In the genomic region with DNA sequence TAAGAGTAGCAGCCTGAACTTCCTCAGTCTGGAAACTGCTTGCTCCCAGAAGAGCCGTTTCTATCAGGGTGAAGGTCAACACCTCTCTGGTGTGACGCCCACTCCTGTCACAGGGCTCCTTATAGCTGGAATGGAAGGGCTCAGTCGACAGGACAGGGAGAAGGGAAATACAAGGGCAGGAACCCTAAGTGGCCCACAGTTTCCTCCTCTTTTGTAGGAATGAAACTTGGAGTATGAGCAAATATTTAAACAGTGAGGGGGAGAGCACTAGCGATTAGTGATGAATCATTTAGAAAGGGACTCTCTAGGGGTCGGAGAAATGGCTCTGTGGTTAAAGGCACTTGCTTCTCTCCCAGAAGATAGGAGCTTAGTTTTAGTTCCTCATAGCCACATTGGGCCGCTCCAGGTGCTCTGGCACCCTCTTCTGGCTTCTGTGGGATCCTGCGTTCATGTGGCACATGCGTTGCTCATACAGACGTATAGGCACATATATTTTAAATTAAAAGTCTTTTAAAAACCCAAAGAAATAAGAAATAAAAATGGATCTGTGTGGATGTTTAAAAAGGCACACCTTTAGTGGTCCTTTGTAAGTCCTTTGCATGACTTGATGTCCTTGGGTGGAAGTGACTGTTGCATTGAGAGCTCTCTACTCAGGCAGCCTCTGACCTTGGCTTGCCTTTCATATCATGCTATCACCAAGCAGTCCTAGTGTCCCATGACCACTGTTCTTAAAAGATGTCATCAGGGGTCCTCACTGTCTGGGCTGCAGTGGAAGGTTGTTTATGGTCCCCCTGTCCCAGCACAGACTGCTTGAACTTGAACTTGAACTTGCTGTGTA, we compare ENCODE assay signal across 9 mouse cellular contexts. TPM values are rescaled to one million over a fixed set of nuclear protein-coding genes. Genes with fewer than 3 reads are reported as not detected.
DNase-seq lines count a peak whose midpoint lies in the region; ATAC-seq and TF ChIP-seq lines count a peak whose summit lies in the region.
"Had no signal": no experiment of that assay in that cellular context is flagged by ENCODE, and none has a peak within 500 bp of the region (broad histone marks: within the 10 kb centered on the region; RNA-seq: fewer than 3 reads in every experiment).

No protein-coding gene starts in this region.

- no peaks in the 10 kb centered on the region for H3K27me3 ChIP-seq in heart, embryonic 15.5 days
- no peaks in the 10 kb centered on the region for H3K27me3 ChIP-seq in limb, embryonic 12.5 days
- H3K27me3 ChIP-seq in myocyte (ENCODE audit: control insufficient read depth, insufficient read depth, insufficient read length): no peaks in the 10 kb centered on the region

- no peak for TF ChIP-seq POLR2A in myocyte (IDR thresholded peaks at IDR 0.05; ENCODE audit: insufficient read length, low read depth)

- no peaks in the 10 kb centered on the region for H3K79me2 ChIP-seq in myocyte (ENCODE audit: control insufficient read depth, insufficient read depth)

- no peak overlapping the region for H3K9ac ChIP-seq in heart, embryonic 15.5 days
- H3K9ac ChIP-seq in limb, embryonic 12.5 days (replicated peaks): no peak overlapping the region

- no peak overlapping the region for H3K4me3 ChIP-seq in heart, embryonic 15.5 days
- no peak overlapping the region for H3K4me3 ChIP-seq in limb, embryonic 12.5 days (replicated peaks)
- peak overlapping the region; percentile 0 for H3K4me3 ChIP-seq in myocyte

- peaks cover 25% of the 10 kb centered on the region for H3K4me1 ChIP-seq in heart, embryonic 15.5 days (replicated peaks)
- no peaks in the 10 kb centered on the region for H3K4me1 ChIP-seq in limb, embryonic 12.5 days (replicated peaks)

- H3ac ChIP-seq in myocyte (ENCODE audit: control insufficient read depth, insufficient read length): no peak overlapping the region

- H3K36me3 ChIP-seq in heart, embryonic 15.5 days: no peaks in the 10 kb centered on the region
- H3K36me3 ChIP-seq in limb, embryonic 12.5 days: no peaks in the 10 kb centered on the region
- no peaks in the 10 kb centered on the region for H3K36me3 ChIP-seq in myocyte (ENCODE audit: control insufficient read depth, insufficient read depth)

- WGBS in heart, embryonic 15.5 days: 19% methylated on average over 9 of the region's 9 CpGs
- 32% methylated on average over 9 of the region's 9 CpGs for WGBS in limb, embryonic 12.5 days

- no peaks in the 10 kb centered on the region for H3K9me3 ChIP-seq in heart, embryonic 15.5 days (replicated peaks)
- H3K9me3 ChIP-seq in limb, embryonic 12.5 days: no peaks in the 10 kb centered on the region

- ATAC-seq in heart, embryonic 15.5 days (replicated peaks; ENCODE audit: insufficient number of reproducible peaks, insufficient read depth, low FRiP score, low read depth): no peak
- 0 out of 2 replicates have a peak, but pooled peaks have one; percentile 27 for ATAC-seq in limb, embryonic 12.5 days (ENCODE audit: insufficient number of reproducible peaks, insufficient read depth, low FRiP score, low TSS enrichment, low read depth)

- peak; percentile 41 to 43 for DNase-seq in cerebellum, postnatal 14 days
- no peak for DNase-seq in cerebellum, postnatal 36 days
- peak; percentile 39 to 57 for DNase-seq in spleen, adult 18-20 months
- no peak for DNase-seq in spleen, adult 12 weeks (ENCODE audit: low spot score)
- no peak for DNase-seq in gastrocnemius, postnatal 25 days

- peak overlapping the region; percentile 76 for H3K27ac ChIP-seq in heart, embryonic 15.5 days
- H3K27ac ChIP-seq in limb, embryonic 12.5 days: no peak overlapping the region
- H3K27ac ChIP-seq: macrophage had no signal

- H3K4me2 ChIP-seq in heart, embryonic 15.5 days: no peak overlapping the region
- no peak overlapping the region for H3K4me2 ChIP-seq in limb, embryonic 12.5 days
- peak overlapping the region; percentile 66 for H3K4me2 ChIP-seq in myocyte (ENCODE audit: low read depth)

TF ChIP-seq in myocyte, 11 proteins besides CTCF, POLR2A, EP300 and RAD21:
- no peak for TF ChIP-seq MYOG (IDR thresholded peaks at IDR 0.05; ENCODE audit: control insufficient read depth in 1 of 3, insufficient read depth in 1 of 3, insufficient read length in 2 of 3, low read depth in 2 of 3)
- no peak for TF ChIP-seq MYOD1 (IDR thresholded peaks at IDR 0.05; ENCODE audit: control insufficient read depth in 1 of 3, insufficient read length in 2 of 3, low read depth in 2 of 3)

RNA-seq across cellular contexts. Expression of a gene that starts 19.4 kb away (rescaled TPM):
- 4.6 and 21.3 TPM in 2 replicates for polyA plus RNA-seq in heart, embryonic 15.5 days (2015; fragmentation: Nextera tagmentation; extraction: Ambion mirVana)
- polyA plus RNA-seq in limb, embryonic 12.5 days (2016; fragmentation: Nextera tagmentation; extraction: Ambion mirVana): 7.0 and 7.1 TPM in 2 replicates
- polyA plus RNA-seq in myocyte (2012; fragmentation: generic; extraction: Trizol): 12.4 TPM
- total RNA-seq in gastrocnemius, postnatal 25 days (2021): 10 to 100 TPM; 16.7 to 22.6 TPM

RNA-seq across cellular contexts. Expression of a gene that starts 31.6 kb away (rescaled TPM):
- 0.25 and 1.2 TPM in 2 replicates for polyA plus RNA-seq in heart, embryonic 15.5 days (2015; fragmentation: Nextera tagmentation; extraction: Ambion mirVana)
- 0.23 TPM in 1 of 2 replicates, not detected in the other for polyA plus RNA-seq in limb, embryonic 12.5 days (2016; fragmentation: Nextera tagmentation; extraction: Ambion mirVana)
- not detected for polyA plus RNA-seq in myocyte (2012; fragmentation: generic; extraction: Trizol)
- total RNA-seq in gastrocnemius, postnatal 25 days (2021): not detected

RNA-seq across cellular contexts. Expression of a gene that starts 37.2 kb away (rescaled TPM):
- polyA plus RNA-seq in heart, embryonic 15.5 days (2015; fragmentation: Nextera tagmentation; extraction: Ambion mirVana): 18.6 and 25.1 TPM in 2 replicates
- polyA plus RNA-seq in limb, embryonic 12.5 days (2016; fragmentation: Nextera tagmentation; extraction: Ambion mirVana): 48.5 and 52.6 TPM in 2 replicates
- polyA plus RNA-seq in myocyte (2012; fragmentation: generic; extraction: Trizol): 16.3 TPM
- 1 to 10 TPM; 3.6 to 4.2 TPM for total RNA-seq in gastrocnemius, postnatal 25 days (2021)

Comparison
In these comparisons a context has a peak if more than half of its experiments do, and no peak if none do; other contexts are left out.
1. DNase-seq: peak in cerebellum, postnatal 14 days (2 of 2) and spleen, adult 18-20 months (2 of 2); none in cerebellum, postnatal 36 days (0 of 2), spleen, adult 12 weeks (single experiment) and gastrocnemius, postnatal 25 days (single experiment).